Mouse (Mus musculus) embryonic facial prominence, embryonic 10.5 days (tissue): ENCODE results near the gene Gnaz. TPM values are rescaled to one million over a fixed set of nuclear protein-coding genes. Genes with fewer than 3 reads are reported as not detected.

Experiments
- DNase-seq: peaks from one replicate; pipeline ENCODE4 v3.0.0-alpha.2; 2017; ENCODE audit warnings: low spot score
- H3K27ac ChIP-seq: fragments of 300-500 bp; sonication (generic); replicated peaks from 2 replicates; pipeline ENCODE4 v1.5.1; 2016; ENCODE audit warnings: mild to moderate bottlenecking
- H3K27me3 ChIP-seq: fragments of 300-500 bp; sonication (generic); replicated peaks from 2 replicates; pipeline ENCODE4 v1.6.1; 2016; ENCODE audit warnings: low read depth, mild to moderate bottlenecking; ENCODE audit not compliant: poor library complexity, severe bottlenecking
- H3K36me3 ChIP-seq: fragments of 300-500 bp; sonication (generic); replicated peaks from 2 replicates; pipeline ENCODE4 v1.6.1; 2016; ENCODE audit warnings: mild to moderate bottlenecking, moderate library complexity
- H3K4me1 ChIP-seq: fragments of 300-500 bp; sonication (generic); 2 replicates; pipeline ENCODE4 v1.6.1; 2016
- H3K4me3 ChIP-seq: fragments of 300-500 bp; sonication (generic); 2 replicates; pipeline ENCODE4 v1.5.1; 2016; ENCODE audit warnings: mild to moderate bottlenecking, moderate library complexity
- H3K9me3 ChIP-seq: fragments of 300-500 bp; sonication (generic); 2 replicates; pipeline ENCODE4 v1.6.1; 2016; ENCODE audit warnings: mild to moderate bottlenecking
- WGBS: fragments of 180-500 bp; shearing (Covaris S2); methylation state at CpG from one replicate; pipeline ENCODE4 v1.1.7; 2016; 5-methylcytosine and 5-hydroxymethylcytosine counted together
- polyA plus RNA-seq: library from polyadenylated mRNA; unstranded; fragments of >200 nt; fragmentation: Nextera tagmentation; extraction: Ambion mirVana; gene quantifications from 2 replicates; pipeline ENCODE4 v1.2.1, GENCODE M21; 2016

The Gnaz gene
- polyA plus RNA-seq, 1 experiment from 2014 or later, result 5.1 TPM

DNA sequence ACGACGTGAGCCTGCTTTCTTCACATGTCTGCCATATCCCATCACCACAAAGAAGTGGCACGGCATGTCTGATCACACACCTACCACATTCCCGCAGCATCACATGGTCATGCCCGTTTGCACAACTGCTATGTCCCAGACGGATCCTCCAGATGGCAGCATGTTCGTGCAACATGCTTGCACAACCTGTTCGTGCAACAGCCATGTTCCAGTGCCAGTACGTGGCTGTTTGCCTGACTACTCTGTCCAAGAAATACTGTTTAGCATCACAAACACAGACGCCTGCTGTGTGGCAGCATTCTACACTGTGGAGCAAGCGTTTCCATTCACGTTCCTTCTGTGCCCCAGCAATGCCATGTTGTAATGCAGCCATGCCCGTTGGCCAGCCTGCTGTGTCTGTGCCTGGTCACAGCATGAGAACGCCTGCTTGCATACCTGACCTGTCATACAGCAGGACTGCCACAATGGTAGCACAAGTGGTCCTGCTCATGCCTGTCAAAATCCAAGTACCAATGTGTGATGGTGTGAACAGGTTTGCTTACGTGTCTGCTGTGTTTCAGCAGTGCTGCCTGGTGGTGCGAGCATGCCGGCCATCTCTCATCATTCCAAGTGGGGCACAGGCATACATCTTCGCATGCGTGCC lies 33.3 kb upstream of the Gnaz start:
- H3K27ac ChIP-seq, result no peak overlapping the region
- H3K27me3 ChIP-seq, result no peaks in the 10 kb centered on the region
- 90% methylated on average over 19 of the region's 19 CpGs for WGBS
- DNase-seq, result no peak
- no peak overlapping the region for H3K4me3 ChIP-seq
- no peaks in the 10 kb centered on the region for H3K9me3 ChIP-seq
- H3K4me1 ChIP-seq, result no peaks in the 10 kb centered on the region
- no peaks in the 10 kb centered on the region for H3K36me3 ChIP-seq

- no peaks in the 10 kb centered on the region for H3K27me3 ChIP-seq
- H3K27ac ChIP-seq, result no peak overlapping the region
- no peaks in the 10 kb centered on the region for H3K9me3 ChIP-seq
- DNase-seq, result no peak
- no peaks in the 10 kb centered on the region for H3K36me3 ChIP-seq
- WGBS, result 87% methylated on average over 12 of the region's 12 CpGs
- no peak overlapping the region for H3K4me3 ChIP-seq
- no peaks in the 10 kb centered on the region for H3K4me1 ChIP-seq
These were observed 32.5 kb upstream of the Gnaz start for GRCm38 (mm10) chr10:74934521-74934920.

DNA sequence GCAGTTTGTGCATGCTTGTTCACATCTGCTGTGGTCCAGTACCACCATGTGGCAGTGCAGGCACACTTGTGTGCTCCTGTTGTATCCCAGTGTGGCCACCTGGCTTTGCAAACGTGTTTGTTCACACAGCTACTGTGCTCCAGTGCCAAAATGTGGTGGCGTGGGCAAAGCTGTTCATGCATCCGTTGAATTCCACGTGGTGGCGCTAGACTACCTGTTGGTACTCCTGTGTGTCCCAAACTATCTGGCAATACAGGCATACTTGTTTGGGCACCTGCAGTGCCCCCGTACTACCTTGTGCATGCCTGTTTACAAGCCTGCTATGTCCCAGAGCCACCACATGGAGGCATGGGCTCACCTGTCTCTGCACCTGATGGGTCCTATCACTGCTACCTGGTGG lies 32.0 kb upstream of the Gnaz start:
- no peaks in the 10 kb centered on the region for H3K4me1 ChIP-seq
- no peaks in the 10 kb centered on the region for H3K27me3 ChIP-seq
- peak; percentile 31 for DNase-seq
- H3K9me3 ChIP-seq, result no peaks in the 10 kb centered on the region
- H3K27ac ChIP-seq, result no peak overlapping the region
- no peak overlapping the region for H3K4me3 ChIP-seq
- 30% methylated on average over 6 of the region's 6 CpGs for WGBS
- no peaks in the 10 kb centered on the region for H3K36me3 ChIP-seq

GRCm38 (mm10) chr10:74937003-74937790 lies 29.8 kb upstream of the Gnaz start:
- Histone ChIP-seq H3K27me3 (no peaks in the 10 kb centered on the region), H3K27ac (no peak overlapping the region), H3K4me1 (no peaks in the 10 kb centered on the region), H3K36me3 (no peaks in the 10 kb centered on the region), H3K4me3 (no peak overlapping the region), H3K9me3 (no peaks in the 10 kb centered on the region)
- WGBS, result 81% methylated on average over 10 of the region's 10 CpGs
- peak; percentile 29 for DNase-seq

DNA sequence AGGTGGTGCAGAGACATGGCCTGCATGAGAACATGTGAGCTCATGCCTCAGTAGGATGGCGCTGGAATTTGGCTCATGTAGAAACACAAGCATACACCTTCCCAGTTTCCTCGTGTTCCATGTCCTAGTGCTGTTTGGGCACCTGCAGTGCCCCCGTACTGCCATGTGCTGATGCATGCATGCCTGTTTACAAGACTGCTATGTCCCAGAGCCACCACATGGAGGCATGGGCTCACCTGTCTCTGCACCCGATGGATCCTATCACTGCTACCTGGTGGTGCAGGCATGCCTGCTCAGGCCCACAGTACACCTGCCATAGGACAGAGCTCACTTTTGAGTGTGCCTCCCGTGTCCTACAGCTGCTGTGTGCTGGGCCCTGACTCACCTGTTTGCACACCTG lies 28.6 kb upstream of the Gnaz start:
- Histone ChIP-seq H3K4me1 (no peaks in the 10 kb centered on the region), H3K36me3 (no peaks in the 10 kb centered on the region), H3K9me3 (no peaks in the 10 kb centered on the region), H3K27me3 (no peaks in the 10 kb centered on the region), H3K27ac (no peak overlapping the region), H3K4me3 (no peak overlapping the region)
- 64% methylated on average over 5 of the region's 5 CpGs for WGBS
- DNase-seq, result no peak

- Histone ChIP-seq H3K4me1 (no peaks in the 10 kb centered on the region), H3K27ac (no peak overlapping the region), H3K36me3 (no peaks in the 10 kb centered on the region), H3K27me3 (no peaks in the 10 kb centered on the region), H3K4me3 (no peak overlapping the region), H3K9me3 (no peaks in the 10 kb centered on the region)
- no peak for DNase-seq
- 67% methylated on average over 3 of the region's 3 CpGs for WGBS
These were observed 27.7 kb upstream of the Gnaz start for GRCm38 (mm10) chr10:74939300-74939699.

GRCm38 (mm10) chr10:74940795-74941194 lies 26.2 kb upstream of the Gnaz start:
- Histone ChIP-seq H3K4me3 (no peak overlapping the region), H3K36me3 (no peaks in the 10 kb centered on the region), H3K27me3 (no peaks in the 10 kb centered on the region), H3K27ac (no peak overlapping the region), H3K4me1 (no peaks in the 10 kb centered on the region), H3K9me3 (no peaks in the 10 kb centered on the region)
- DNase-seq, result no peak
- WGBS, result 97% methylated on average over 1 of the region's 1 CpGs

DNA sequence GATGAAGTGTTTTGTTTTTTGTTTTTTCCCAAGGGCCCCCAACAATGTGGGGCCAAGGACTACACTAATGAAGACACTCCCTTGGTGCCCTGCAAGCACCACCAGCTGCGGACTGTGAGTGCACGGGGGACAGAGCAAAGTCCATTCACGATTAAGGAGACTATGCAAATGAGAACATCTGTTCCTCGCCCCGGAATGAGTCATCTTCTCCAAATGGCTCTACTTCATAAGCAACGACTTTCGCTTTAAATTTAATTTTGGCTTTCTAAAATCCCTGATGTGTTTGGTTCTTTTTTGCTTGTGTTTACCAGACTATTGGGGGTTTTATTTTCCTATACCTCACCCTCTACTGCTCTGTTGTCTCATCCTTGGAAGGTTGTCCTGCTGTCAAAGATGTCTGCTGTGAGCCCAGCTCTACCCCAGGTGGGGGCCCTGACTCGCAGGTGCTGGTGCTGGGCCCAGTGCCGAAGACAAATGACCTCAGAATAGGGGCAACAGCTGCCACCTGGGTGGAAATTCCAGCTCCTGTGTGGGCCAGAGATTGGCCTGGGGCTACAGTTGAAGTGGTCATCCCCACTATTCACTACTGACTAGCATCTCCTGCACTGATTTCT lies 14.0 kb upstream of the Gnaz start:
- Histone ChIP-seq H3K9me3 (no peaks in the 10 kb centered on the region), H3K4me1 (0 out of 2 replicates have a peak, but pooled peaks cover 3% of the 10 kb centered on the region), H3K4me3 (no peak overlapping the region), H3K27me3 (no peaks in the 10 kb centered on the region), H3K36me3 (no peaks in the 10 kb centered on the region), H3K27ac (no peak overlapping the region)
- DNase-seq, result no peak
- WGBS, result 52% methylated on average over 9 of the region's 9 CpGs

- H3K36me3 ChIP-seq, result no peaks in the 10 kb centered on the region
- H3K27ac ChIP-seq, result no peak overlapping the region
- H3K9me3 ChIP-seq, result no peaks in the 10 kb centered on the region
- H3K27me3 ChIP-seq, result peaks cover 48% of the 10 kb centered on the region
- 78% methylated on average over 1 of the region's 1 CpGs for WGBS
- no peak overlapping the region for H3K4me3 ChIP-seq
- no peak for DNase-seq
- peaks cover 26% of the 10 kb centered on the region for H3K4me1 ChIP-seq
These were observed 2.6 kb upstream of the Gnaz start for GRCm38 (mm10) chr10:74964380-74964779.

GRCm38 (mm10) chr10:74967651-74968267 lies 782 bp downstream of the Gnaz start:
- Histone ChIP-seq H3K9me3 (no peaks in the 10 kb centered on the region), H3K36me3 (no peaks in the 10 kb centered on the region), H3K4me1 (peaks cover 29% of the 10 kb centered on the region), H3K4me3 (peak overlapping the region; percentile 75), H3K27ac (peak overlapping the region; percentile 78), H3K27me3 (peaks cover 60% of the 10 kb centered on the region)
- DNase-seq, result peak; percentile 22
- 2% methylated on average over 25 of the region's 25 CpGs for WGBS

GRCm38 (mm10) chr10:74969266-74969665 lies 2.3 kb downstream of the Gnaz start:
- WGBS, result 85% methylated on average over 2 of the region's 2 CpGs
- Histone ChIP-seq H3K4me3 (no peak overlapping the region), H3K36me3 (no peaks in the 10 kb centered on the region), H3K27me3 (peaks cover 56% of the 10 kb centered on the region), H3K9me3 (no peaks in the 10 kb centered on the region), H3K27ac (no peak overlapping the region), H3K4me1 (peaks cover 29% of the 10 kb centered on the region)
- no peak for DNase-seq

- DNase-seq, result no peak
- Histone ChIP-seq H3K4me3 (no peak overlapping the region), H3K27ac (no peak overlapping the region), H3K4me1 (peaks cover 17% of the 10 kb centered on the region), H3K36me3 (no peaks in the 10 kb centered on the region), H3K9me3 (no peaks in the 10 kb centered on the region), H3K27me3 (peaks cover 31% of the 10 kb centered on the region)
- WGBS, result 78% methylated on average over 6 of the region's 6 CpGs
These were observed 6.0 kb downstream of the Gnaz start for GRCm38 (mm10) chr10:74973026-74973425.
